Mouse (Mus musculus) brain, embryonic 14.5 days (tissue): ENCODE measurements around the gene Il5ra. TPM values are rescaled to one million over a fixed set of nuclear protein-coding genes. Genes with fewer than 3 reads are reported as not detected.

Experiments used
- DNase-seq: peaks from one replicate; pipeline ENCODE4 v3.0.0-alpha.2; 2011; ENCODE audit warnings: low read depth
- CTCF ChIP-seq: fragments of 200-500 bp; IDR thresholded peaks from 2 replicates; pipeline ENCODE4 v1.5.1; 2012; ENCODE audit warnings: inconsistent platforms, mild to moderate bottlenecking, moderate library complexity, borderline replicate concordance; ENCODE audit not compliant: insufficient read depth, insufficient read length; ENCODE audit errors: extremely low read depth
- POLR2A ChIP-seq: fragments of 200-500 bp; IDR thresholded peaks from 2 replicates; pipeline ENCODE4 v1.6.1; 2012; ENCODE audit warnings: mild to moderate bottlenecking, inconsistent platforms, borderline replicate concordance; ENCODE audit not compliant: poor library complexity, insufficient read depth, insufficient read length, severe bottlenecking; ENCODE audit errors: extremely low read depth
- polyA plus RNA-seq: library from polyadenylated mRNA; depleted of rRNA; stranded (reverse); fragments of >200 nt; gene quantifications from 2 replicates; pipeline ENCODE4 v1.2.3, GENCODE M21; 2012; rRNA removed

The Il5ra gene
- polyA plus RNA-seq, 1 experiment, result 0.01 TPM

DNA sequence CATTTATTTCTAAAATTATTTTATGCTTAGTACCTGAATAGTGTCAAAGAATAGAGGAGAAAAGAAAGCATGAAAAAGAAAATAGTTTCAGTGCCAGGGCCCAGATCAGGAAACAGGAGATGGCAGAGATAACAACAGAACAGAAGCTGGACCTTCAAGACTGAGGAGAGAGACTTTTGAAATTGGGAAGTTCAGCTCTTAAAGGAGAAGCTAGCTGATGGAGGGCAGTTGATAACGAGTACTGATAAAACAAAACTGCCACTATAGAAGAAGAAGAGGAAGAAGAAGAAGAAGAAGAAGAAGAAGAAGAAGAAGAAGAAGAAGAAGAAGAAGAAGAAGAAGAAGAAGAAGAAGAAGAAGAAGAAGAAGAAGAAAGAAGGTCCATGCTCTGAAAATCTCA, 21.1 kb downstream of the Il5ra start:
- DNase-seq, result no peak
- no peak for TF ChIP-seq CTCF
- no peak for TF ChIP-seq POLR2A

DNA sequence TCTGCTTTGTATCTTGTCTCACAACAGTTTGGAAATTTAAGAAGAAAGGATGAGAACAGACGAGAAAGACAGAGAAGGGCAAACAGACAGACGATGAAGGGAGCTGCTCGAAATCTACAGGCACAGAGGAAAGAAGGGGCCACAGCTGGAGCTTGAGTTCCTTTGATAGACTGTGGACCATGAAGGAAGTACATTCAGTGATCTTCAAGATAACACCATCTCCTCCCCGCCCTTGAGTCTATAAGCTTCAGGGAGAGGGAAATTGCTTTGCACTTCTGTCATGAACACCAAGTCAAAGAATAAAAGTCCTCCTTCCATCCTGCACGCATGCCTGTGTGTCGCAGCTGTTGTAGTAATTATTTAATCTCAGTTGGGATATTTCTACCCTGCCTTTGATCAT, 22.8 kb downstream of the Il5ra start:
- TF ChIP-seq CTCF, result no peak
- no peak for TF ChIP-seq POLR2A
- no peak for DNase-seq

DNA sequence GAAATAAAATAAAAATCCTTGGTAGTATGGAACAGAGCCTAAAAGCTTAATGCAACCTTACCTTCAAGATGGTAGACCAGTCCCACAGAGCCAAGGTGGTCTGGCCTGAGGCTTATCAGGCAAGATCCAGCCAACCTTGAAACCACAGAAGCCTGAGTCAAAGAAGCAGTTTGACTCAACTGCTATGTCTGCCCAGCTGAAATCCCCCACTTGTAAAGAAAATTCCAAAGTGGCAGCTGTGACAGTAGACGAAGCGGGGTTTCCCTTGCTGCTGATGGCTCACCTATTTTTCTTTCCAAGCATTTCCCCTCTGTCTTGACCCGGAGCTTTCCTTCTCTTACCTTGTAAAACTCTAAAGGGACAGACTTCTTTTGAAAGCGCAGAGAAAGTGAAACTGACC, 23.2 kb downstream of the Il5ra start:
- DNase-seq, result no peak
- TF ChIP-seq POLR2A, result no peak
- TF ChIP-seq CTCF, result no peak

DNA sequence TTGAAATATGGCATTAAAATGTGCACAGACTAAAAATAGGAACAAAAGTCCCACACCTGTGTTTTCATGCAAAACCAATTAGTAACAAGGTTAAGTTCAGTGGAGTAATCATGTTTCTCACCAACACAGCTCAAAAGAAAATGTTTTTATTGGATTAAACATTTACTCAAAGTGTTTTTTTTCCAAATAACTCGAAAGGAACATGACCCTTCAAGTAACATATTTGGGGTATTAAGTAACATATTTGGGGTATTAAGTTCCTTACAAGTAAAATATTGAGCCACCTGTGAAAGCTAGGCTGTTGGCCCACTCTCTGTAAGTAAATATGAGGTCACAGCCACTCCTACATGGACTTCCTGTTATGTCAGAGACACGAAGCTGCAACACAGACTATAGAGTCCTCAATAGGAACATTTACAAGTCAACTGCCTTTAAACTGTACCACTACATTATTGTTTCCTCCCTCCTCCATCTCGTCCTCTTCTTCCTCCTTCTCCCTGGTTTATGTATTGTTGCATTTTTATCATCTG, 43.3 kb downstream of the Il5ra start:
- no peak for DNase-seq
- no peak for TF ChIP-seq POLR2A
- no peak for TF ChIP-seq CTCF

DNA sequence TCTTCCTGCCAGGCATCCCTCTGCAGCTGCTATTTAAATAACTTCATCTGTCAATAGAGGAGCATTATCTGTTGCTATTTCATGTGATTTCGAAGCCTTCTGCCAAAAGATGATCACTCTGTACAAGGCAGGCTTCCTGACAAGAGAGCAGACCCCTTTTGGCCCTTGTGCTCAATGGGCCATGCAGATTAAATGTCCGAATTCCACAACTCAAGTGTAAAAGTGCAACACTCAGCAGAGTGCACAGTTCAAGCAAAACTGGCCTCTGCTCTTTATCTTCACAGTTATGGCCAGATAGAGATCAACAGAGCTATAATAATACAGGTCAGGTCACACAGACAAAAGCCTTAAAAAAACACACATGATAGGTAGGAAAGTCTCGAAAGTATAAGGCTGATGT, 46.9 kb downstream of the Il5ra start:
- TF ChIP-seq CTCF (no peak), POLR2A (no peak)
- no peak for DNase-seq

DNA sequence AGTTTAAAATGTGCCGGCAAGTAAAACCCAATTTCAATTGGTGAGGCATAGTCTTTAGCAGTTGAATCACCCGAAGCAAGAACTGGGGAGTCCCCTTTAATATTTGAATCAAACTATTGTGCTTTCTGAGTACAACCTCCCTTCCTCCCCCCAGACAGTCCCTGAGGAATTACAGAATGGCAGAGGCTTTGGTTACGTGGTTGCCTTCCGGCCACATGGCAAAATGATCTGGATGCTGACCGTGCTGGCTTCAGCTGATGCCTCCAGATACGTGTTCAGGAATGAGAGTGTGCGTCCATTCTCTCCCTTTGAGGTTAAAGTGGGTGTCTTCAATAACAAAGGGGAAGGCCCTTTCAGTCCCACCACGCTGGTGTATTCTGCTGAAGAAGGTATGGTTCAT, 73.3 kb downstream of the Il5ra start:
- no peak for DNase-seq
- no peak for TF ChIP-seq CTCF
- no peak for TF ChIP-seq POLR2A

DNA sequence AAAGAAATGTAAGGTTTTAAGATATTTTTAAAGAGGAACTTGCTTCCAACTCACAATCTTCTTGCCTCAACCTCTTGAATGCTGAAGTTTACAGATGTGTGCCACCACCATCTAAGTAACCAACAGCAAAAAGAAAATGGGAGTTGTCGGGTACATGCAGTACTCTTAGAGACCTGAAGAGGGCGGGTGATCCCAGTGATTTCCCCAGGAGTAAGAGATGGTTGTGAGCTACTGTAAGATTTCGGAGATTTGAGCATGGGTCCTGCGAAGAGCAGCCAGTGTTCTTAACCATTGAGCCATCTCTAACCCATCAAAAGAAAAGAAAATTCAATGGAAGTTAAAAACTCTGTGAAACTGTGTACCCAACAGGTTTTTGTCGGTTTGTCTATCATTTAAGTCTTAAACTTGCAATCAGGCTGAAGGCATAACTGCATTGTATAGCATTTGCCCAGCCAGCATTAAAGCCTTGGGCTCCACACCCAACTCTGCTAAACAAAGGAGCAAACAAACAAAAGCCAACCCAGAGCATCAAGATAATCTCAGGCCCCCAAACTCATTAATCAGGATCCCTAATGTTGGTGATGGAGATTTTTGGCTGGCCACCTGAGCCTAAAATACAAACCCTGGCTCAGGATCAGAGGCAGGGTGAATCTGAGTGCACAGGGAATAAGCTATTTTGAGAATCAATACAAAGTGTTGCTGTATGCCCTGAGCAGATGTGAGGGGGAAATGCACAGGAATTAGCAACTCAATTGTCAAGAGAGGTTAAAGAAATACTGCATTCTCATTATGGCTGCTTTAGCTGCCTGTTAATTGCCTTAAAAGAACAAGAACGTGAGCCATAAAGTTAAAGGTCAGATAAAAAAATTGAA, 84.8 kb downstream of the Il5ra start:
- DNase-seq, result peak; percentile 61

More for the DNA sequence above, 84.8 kb downstream of the Il5ra start:
- TF ChIP-seq POLR2A (no peak), CTCF (peak; percentile 62; the same call in 1 of the 2 replicates)

Other genes with a start within 250 kb of the Il5ra start
- gene Trnt1, start 20.1 kb upstream of the Il5ra start, polyA plus RNA-seq, result 26.6 and 28.2 TPM in 2 replicates
- 23.2 and 26.2 TPM in 2 replicates for gene Crbn, start 51.0 kb upstream of the Il5ra start, polyA plus RNA-seq